Mouse (Mus musculus) neural tube, embryonic 11.5 days (tissue): ENCODE measurements around the gene Agr3. TPM values are rescaled to one million over a fixed set of nuclear protein-coding genes. Genes with fewer than 3 reads are reported as not detected.
A peak's percentile ranks its signal among the peaks of the same experiment; 100 is the strongest.

Experiments
- ATAC-seq: fragments of 200-750 bp; cut with Nextera tagmentation; 2 replicates; pipeline ENCODE4 v1.8.0; 2017; ENCODE audit warnings: moderate number of reproducible peaks, mild to moderate bottlenecking, moderate TSS enrichment, moderate library complexity; ENCODE audit not compliant: insufficient read depth, low FRiP score, low TSS enrichment
- DNase-seq: peaks from one replicate; pipeline ENCODE4 v3.0.0-alpha.2; 2015; ENCODE audit warnings: low spot score
- H3K27ac ChIP-seq: fragments of 300-500 bp; sonication (generic); 2 replicates; pipeline ENCODE4 v1.5.1; 2014; ENCODE audit warnings: low read depth, mild to moderate bottlenecking, low read length
- H3K27me3 ChIP-seq: fragments of 300-500 bp; sonication (generic); 2 replicates; pipeline ENCODE4 v1.6.1; 2014; ENCODE audit warnings: mild to moderate bottlenecking, low read length, mixed read lengths; ENCODE audit not compliant: control insufficient read depth, insufficient read depth
- H3K36me3 ChIP-seq: fragments of 300-500 bp; sonication (generic); 2 replicates; pipeline ENCODE4 v1.6.1; 2014; ENCODE audit warnings: mild to moderate bottlenecking, low read length, moderate library complexity, mixed read lengths; ENCODE audit not compliant: control insufficient read depth, insufficient read depth
- H3K4me1 ChIP-seq: fragments of 300-500 bp; sonication (generic); 2 replicates; pipeline ENCODE4 v1.6.1; 2014; ENCODE audit warnings: low read length, mixed read lengths; ENCODE audit not compliant: control insufficient read depth, insufficient read depth
- H3K4me2 ChIP-seq: fragments of 300-500 bp; sonication (generic); 2 replicates; pipeline ENCODE4 v1.6.1; 2014; ENCODE audit warnings: low read depth, mild to moderate bottlenecking, moderate library complexity
- H3K4me3 ChIP-seq: fragments of 300-500 bp; sonication (generic); 2 replicates; pipeline ENCODE4 v1.5.1; 2014; ENCODE audit warnings: low read depth, low read length
- H3K9ac ChIP-seq: fragments of 300-500 bp; sonication (generic); 2 replicates; pipeline ENCODE4 v1.6.1; 2014; ENCODE audit warnings: mild to moderate bottlenecking, low read length
- H3K9me3 ChIP-seq: fragments of 300-500 bp; sonication (generic); 2 replicates; pipeline ENCODE4 v1.6.1; 2016; ENCODE audit warnings: low read length; ENCODE audit not compliant: control insufficient read depth
- whole genome bisulfite sequencing: fragments of 180-500 bp; shearing (Covaris S2); extraction: QIAGEN DNeasy Blood & Tissue Kit; methylation state at CpG from one replicate; pipeline ENCODE4 v1.1.7; 2014; 5-methylcytosine and 5-hydroxymethylcytosine counted together
- polyA plus RNA-seq: library from polyadenylated mRNA; unstranded; fragments of >200 nt; fragmentation: Nextera tagmentation; extraction: Ambion mirVana; gene quantifications from 2 replicates; pipeline ENCODE4 v1.2.1, GENCODE M21; 2014

The Agr3 gene
- polyA plus RNA-seq, 1 experiment from 2014 or later = not detected

DNA sequence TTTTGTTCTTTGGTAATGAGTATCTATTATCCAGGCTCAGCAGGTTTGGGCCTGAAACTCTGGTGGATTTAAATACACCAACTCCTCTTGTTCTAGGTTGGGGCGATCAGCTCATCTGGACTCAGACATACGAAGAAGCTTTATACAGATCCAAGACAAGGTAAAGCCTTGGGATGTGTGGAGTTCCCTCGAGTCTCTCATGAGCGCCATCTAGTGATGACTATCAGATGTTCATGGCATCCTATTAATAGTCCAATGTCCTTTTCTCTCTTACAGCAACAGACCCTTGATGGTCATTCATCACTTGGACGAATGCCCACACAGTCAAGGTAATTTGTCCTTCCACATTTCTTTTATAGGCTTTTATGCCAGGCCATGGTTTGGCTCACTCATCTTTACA lies 70.4 kb downstream of the Agr3 start:
- ATAC-seq (0 out of 2 replicates have a peak, but pooled peaks have one; percentile 42), DNase-seq (no peak)
- Histone ChIP-seq H3K9me3 (no peaks in the 10 kb centered on the region), H3K4me3 (no peak overlapping the region), H3K27me3 (no peaks in the 10 kb centered on the region), H3K36me3 (no peaks in the 10 kb centered on the region), H3K27ac (no peak overlapping the region), H3K9ac (no peak overlapping the region), H3K4me2 (no peak overlapping the region), H3K4me1 (no peaks in the 10 kb centered on the region)
- WGBS = 31% methylated on average over 5 of the region's 5 CpGs

Other genes starting within 250 kb of the Agr3 start
- not detected in 2 replicates for gene Agr2, start 67.3 kb downstream of the Agr3 start, polyA plus RNA-seq
- 158 and 168 TPM in 2 replicates for gene Tspan13, start 116.9 kb downstream of the Agr3 start, polyA plus RNA-seq
- gene Ankmy2, start 231.5 kb downstream of the Agr3 start, polyA plus RNA-seq = 23.1 and 29.1 TPM in 2 replicates
- gene Bzw2, start 232.5 kb downstream of the Agr3 start, polyA plus RNA-seq = 291 and 303 TPM in 2 replicates